Mouse (Mus musculus) megakaryocyte-erythroid progenitor cell, adult 5-6 weeks (primary cell): ENCODE results near the gene Ampd1. TPM values are rescaled to one million over a fixed set of nuclear protein-coding genes. Genes with fewer than 3 reads are reported as not detected.

ENCODE experiments used
- ATAC-seq: replicated peaks from 2 replicates; pipeline ENCODE4 v1.8.0; 2016; ENCODE audit warnings: mild to moderate bottlenecking, inconsistent platforms; ENCODE audit not compliant: severe bottlenecking, poor library complexity, low FRiP score, low TSS enrichment
- total RNA-seq, 2 experiments: library from RNA; stranded (forward) in 1 of 2; stranded (reverse) in 1 of 2; fragments of 200-1000, 215-1000 nt in 1 of 2; fragments of >200 nt in 1 of 2; fragmentation: Nextera tagmentation in 1 of 2; gene quantifications; 2 replicates each; pipeline ENCODE4 v1.2.3; 2014 to 2017

Gene Ampd1
- total RNA-seq, 2 experiments from 2014 or later = not detected

- ATAC-seq = no peak
Observed at GRCm38 (mm10) chr3:103145791-103146190, 72.0 kb downstream of the Ampd1 start.

GRCm38 (mm10) chr3:103146330-103147166 lies 72.7 kb downstream of the Ampd1 start:
- no peak for ATAC-seq

- ATAC-seq = no peak
Observed at GRCm38 (mm10) chr3:103147775-103148174, 74.0 kb downstream of the Ampd1 start.

- no peak for ATAC-seq
Observed at GRCm38 (mm10) chr3:103148941-103149340, 75.1 kb downstream of the Ampd1 start.

Other genes starting within 250 kb of the Ampd1 start
- gene Sycp1, start 137.9 kb upstream of the Ampd1 start, total RNA-seq (2014; fragmentation: Nextera tagmentation) = not detected in 2 replicates
- not detected in 2 replicates for gene Sycp1, start 137.9 kb upstream of the Ampd1 start, total RNA-seq (2017)
- gene Nr1h5, start 109.9 kb upstream of the Ampd1 start, total RNA-seq (2014; fragmentation: Nextera tagmentation) = not detected in 2 replicates
- gene Nr1h5, start 109.9 kb upstream of the Ampd1 start, total RNA-seq (2017) = not detected in 2 replicates
- gene Sike1, start 78.3 kb upstream of the Ampd1 start, total RNA-seq (2014; fragmentation: Nextera tagmentation) = 15.9 and 25.6 TPM in 2 replicates
- 15.1 and 23.5 TPM in 2 replicates for gene Sike1, start 78.3 kb upstream of the Ampd1 start, total RNA-seq (2017)
- 225 and 272 TPM in 2 replicates for gene Csde1, start 53.6 kb upstream of the Ampd1 start, total RNA-seq (2014; fragmentation: Nextera tagmentation)
- gene Csde1, start 53.6 kb upstream of the Ampd1 start, total RNA-seq (2017) = 502 and 648 TPM in 2 replicates
- gene Nras, start 15.7 kb upstream of the Ampd1 start, total RNA-seq (2014; fragmentation: Nextera tagmentation) = 76.5 and 84.3 TPM in 2 replicates
- 62.4 and 113 TPM in 2 replicates for gene Nras, start 15.7 kb upstream of the Ampd1 start, total RNA-seq (2017)
- 4.0 and 4.9 TPM in 2 replicates for gene Dennd2c, start 28.6 kb downstream of the Ampd1 start, total RNA-seq (2014; fragmentation: Nextera tagmentation)
- 2.0 and 2.4 TPM in 2 replicates for gene Dennd2c, start 28.6 kb downstream of the Ampd1 start, total RNA-seq (2017)
- 134 and 143 TPM in 2 replicates for gene Bcas2, start 97.6 kb downstream of the Ampd1 start, total RNA-seq (2014; fragmentation: Nextera tagmentation)
- gene Bcas2, start 97.6 kb downstream of the Ampd1 start, total RNA-seq (2017) = 260 and 277 TPM in 2 replicates
- gene Trim33, start 205.3 kb downstream of the Ampd1 start, total RNA-seq (2014; fragmentation: Nextera tagmentation) = 87.1 and 90.4 TPM in 2 replicates
- 68.0 and 93.9 TPM in 2 replicates for gene Trim33, start 205.3 kb downstream of the Ampd1 start, total RNA-seq (2017)